Mouse (Mus musculus): ENCODE data around the gene Dmkn. TPM values are rescaled to one million over a fixed set of nuclear protein-coding genes. Genes with fewer than 3 reads are reported as not detected.
"Not testable (repeated sequence)": the region's sequence is repeated elsewhere in the genome, so short reads cannot be mapped to it uniquely, and the experiment has no call there.

The Dmkn gene
- 0.27 and 0.57 TPM in 2 replicates for polyA plus RNA-seq (2015; fragmentation: Nextera tagmentation; extraction: Ambion mirVana)

DNA sequence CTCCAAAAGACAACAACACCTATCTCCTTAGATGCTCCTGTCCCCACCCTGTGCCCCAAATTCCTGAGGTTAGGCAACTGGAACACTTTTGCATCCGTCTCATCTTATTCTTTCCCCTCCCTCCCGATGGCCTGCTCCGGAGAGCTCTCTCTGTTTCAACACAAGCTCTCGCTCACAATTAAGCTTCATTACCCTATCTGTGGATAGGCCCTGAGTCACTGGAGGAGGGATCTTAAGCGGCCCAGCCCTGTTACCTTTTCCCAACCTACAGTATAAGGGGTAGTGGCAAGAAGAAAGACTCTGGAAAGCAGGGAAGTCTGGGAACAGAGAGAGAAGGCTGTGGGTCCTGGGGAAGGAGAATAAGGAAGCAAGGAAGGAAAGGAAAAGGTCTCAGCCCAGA, at the start of gene Dmkn:
Dmkn (plus strand) TSS at position 301 of the 400 bp plus-strand sequence.
- no peak within 1 kb of the TSS for H3K27ac ChIP-seq
- ATAC-seq = no peak
- no peak within 1 kb of the TSS for H3K9ac ChIP-seq (replicated peaks)
- H3K4me1 ChIP-seq (replicated peaks) = no peaks in the 10 kb centered on the region
- H3K36me3 ChIP-seq = no peaks in the 10 kb centered on the region
- WGBS = 43% methylated on average over 5 of the region's 5 CpGs
- H3K4me2 ChIP-seq (replicated peaks) = no peak within 1 kb of the TSS
- H3K4me3 ChIP-seq (replicated peaks) = no peak within 1 kb of the TSS
- 0 out of 2 replicates have a peak, but pooled peaks cover 3% of the 10 kb centered on the region for H3K27me3 ChIP-seq
- H3K9me3 ChIP-seq = no peaks in the 10 kb centered on the region

DNA sequence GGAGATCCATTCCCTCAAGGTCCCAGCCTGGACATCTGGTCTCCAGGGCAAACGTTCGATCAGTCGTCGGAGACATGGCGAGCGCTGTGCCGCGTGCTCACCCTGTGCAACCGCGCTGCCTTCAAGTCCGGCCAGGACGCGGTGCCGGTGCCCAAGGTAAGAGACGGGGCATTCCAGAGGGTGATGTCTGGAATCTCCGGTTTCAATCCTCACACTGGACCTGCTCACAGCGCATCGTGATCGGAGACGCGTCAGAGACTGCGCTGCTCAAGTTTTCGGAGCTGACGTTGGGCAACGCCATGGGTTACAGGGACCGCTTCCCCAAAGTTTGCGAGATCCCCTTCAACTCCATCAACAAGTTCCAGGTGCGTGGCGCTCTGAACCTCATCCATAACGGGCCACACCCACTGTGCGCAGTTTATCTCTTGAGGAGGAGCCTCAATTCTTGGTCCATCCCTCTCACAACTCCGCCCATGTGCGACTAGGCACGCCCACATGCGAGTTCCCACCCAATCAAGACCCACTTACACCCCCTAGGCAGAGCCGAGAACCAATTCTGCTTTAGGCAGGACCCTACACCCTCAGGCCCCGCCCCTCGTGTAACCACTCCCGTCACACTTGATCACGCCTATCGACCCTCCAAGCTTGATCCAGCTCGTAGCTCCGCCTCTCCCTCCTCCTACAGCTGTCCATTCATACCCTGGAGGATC, 46.4 kb upstream of the Dmkn start:
- WGBS = 3% methylated on average over 43 of the region's 43 CpGs
- Histone ChIP-seq H3K4me2 (replicated peaks) (peak overlapping the region; percentile 57), H3K36me3 (no peaks in the 10 kb centered on the region), H3K4me1 (replicated peaks) (peaks cover 13% of the 10 kb centered on the region), H3K27ac (no peak overlapping the region), H3K27me3 (peaks cover 44% of the 10 kb centered on the region), H3K9ac (replicated peaks) (peak overlapping the region; percentile 28; the same call in 1 of the 2 replicates), H3K9me3 (no peaks in the 10 kb centered on the region), H3K4me3 (replicated peaks) (peak overlapping the region; percentile 35)
- peak; percentile 92 for ATAC-seq

DNA sequence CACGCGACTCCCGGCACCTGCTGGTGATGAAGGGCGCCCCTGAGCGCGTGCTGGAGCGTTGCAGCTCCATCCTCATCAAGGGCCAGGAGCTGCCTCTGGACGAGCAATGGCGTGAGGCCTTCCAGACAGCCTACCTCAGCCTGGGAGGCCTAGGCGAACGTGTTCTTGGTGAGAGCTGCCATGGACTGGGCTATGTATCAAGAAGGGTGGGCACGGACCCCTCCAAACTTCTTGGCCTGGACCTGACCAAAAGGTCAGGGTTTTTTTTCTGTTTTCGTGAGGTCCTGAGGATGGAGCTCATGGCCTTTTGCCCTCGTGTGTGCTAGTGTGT, 45.9 kb upstream of the Dmkn start:
- Histone ChIP-seq H3K9ac (replicated peaks) (peak overlapping the region; percentile 28; the same call in 1 of the 2 replicates), H3K4me2 (replicated peaks) (peak overlapping the region; percentile 57), H3K27ac (no peak overlapping the region), H3K27me3 (peaks cover 44% of the 10 kb centered on the region), H3K9me3 (no peaks in the 10 kb centered on the region), H3K4me1 (replicated peaks) (peaks cover 13% of the 10 kb centered on the region), H3K36me3 (no peaks in the 10 kb centered on the region), H3K4me3 (replicated peaks) (peak overlapping the region; percentile 35)
- no peak for ATAC-seq
- 9% methylated on average over 14 of the region's 14 CpGs for WGBS

GRCm38 (mm10) chr7:30719669-30720068, 43.9 kb upstream of the Dmkn start:
- H3K4me3 ChIP-seq (replicated peaks) = no peak overlapping the region
- ATAC-seq = no peak
- H3K36me3 ChIP-seq = no peaks in the 10 kb centered on the region
- H3K9ac ChIP-seq (replicated peaks) = no peak overlapping the region
- H3K4me1 ChIP-seq (replicated peaks) = peaks cover 16% of the 10 kb centered on the region
- no peaks in the 10 kb centered on the region for H3K9me3 ChIP-seq
- no peak overlapping the region for H3K4me2 ChIP-seq (replicated peaks)
- 88% methylated on average over 5 of the region's 5 CpGs for WGBS
- H3K27me3 ChIP-seq = peaks cover 44% of the 10 kb centered on the region
- no peak overlapping the region for H3K27ac ChIP-seq

- no peak for ATAC-seq
- Histone ChIP-seq H3K36me3 (peaks cover 2% of the 10 kb centered on the region), H3K4me3 (replicated peaks) (no peak overlapping the region), H3K9ac (replicated peaks) (no peak overlapping the region), H3K4me1 (replicated peaks) (peaks cover 16% of the 10 kb centered on the region), H3K27me3 (peaks cover 28% of the 10 kb centered on the region), H3K27ac (no peak overlapping the region), H3K4me2 (replicated peaks) (no peak overlapping the region), H3K9me3 (no peaks in the 10 kb centered on the region)
- WGBS = 72% methylated on average over 7 of the region's 7 CpGs
Measured at GRCm38 (mm10) chr7:30721286-30721685, 42.3 kb upstream of the Dmkn start.

GRCm38 (mm10) chr7:30723274-30723953, 40.1 kb upstream of the Dmkn start:
- Histone ChIP-seq H3K4me2 (replicated peaks) (no peak overlapping the region), H3K36me3 (peaks cover 17% of the 10 kb centered on the region), H3K9me3 (no peaks in the 10 kb centered on the region), H3K4me1 (replicated peaks) (peaks cover 11% of the 10 kb centered on the region), H3K27ac (no peak overlapping the region), H3K4me3 (replicated peaks) (no peak overlapping the region), H3K27me3 (peaks cover 8% of the 10 kb centered on the region; the same call in 1 of the 2 replicates), H3K9ac (replicated peaks) (no peak overlapping the region)
- 78% methylated on average over 6 of the region's 6 CpGs for WGBS
- ATAC-seq = no peak

GRCm38 (mm10) chr7:30728214-30728613, 35.3 kb upstream of the Dmkn start:
- H3K36me3 ChIP-seq = peaks cover 35% of the 10 kb centered on the region
- H3K9ac ChIP-seq (replicated peaks) = peak overlapping the region; percentile 83; the same call in 1 of the 2 replicates
- WGBS = 93% methylated on average over 6 of the region's 6 CpGs
- H3K27me3 ChIP-seq = no peaks in the 10 kb centered on the region
- H3K9me3 ChIP-seq = no peaks in the 10 kb centered on the region
- H3K4me3 ChIP-seq (replicated peaks) = peak overlapping the region; percentile 64
- H3K4me2 ChIP-seq (replicated peaks) = peak overlapping the region; percentile 74
- ATAC-seq = no peak
- peaks cover 33% of the 10 kb centered on the region for H3K4me1 ChIP-seq (replicated peaks)
- H3K27ac ChIP-seq = no peak overlapping the region

GRCm38 (mm10) chr7:30728739-30729395, 34.7 kb upstream of the Dmkn start:
- H3K27me3 ChIP-seq = no peaks in the 10 kb centered on the region
- H3K4me3 ChIP-seq (replicated peaks) = peak overlapping the region; percentile 64
- peak overlapping the region; percentile 95 for H3K27ac ChIP-seq
- H3K4me1 ChIP-seq (replicated peaks) = peaks cover 31% of the 10 kb centered on the region
- peak overlapping the region; percentile 74 for H3K4me2 ChIP-seq (replicated peaks)
- H3K9ac ChIP-seq (replicated peaks) = peak overlapping the region; percentile 83
- WGBS = 8% methylated on average over 26 of the region's 26 CpGs
- H3K36me3 ChIP-seq = peaks cover 42% of the 10 kb centered on the region
- H3K9me3 ChIP-seq = no peaks in the 10 kb centered on the region
- no peak; the same call in 1 of the 2 replicates for ATAC-seq

DNA sequence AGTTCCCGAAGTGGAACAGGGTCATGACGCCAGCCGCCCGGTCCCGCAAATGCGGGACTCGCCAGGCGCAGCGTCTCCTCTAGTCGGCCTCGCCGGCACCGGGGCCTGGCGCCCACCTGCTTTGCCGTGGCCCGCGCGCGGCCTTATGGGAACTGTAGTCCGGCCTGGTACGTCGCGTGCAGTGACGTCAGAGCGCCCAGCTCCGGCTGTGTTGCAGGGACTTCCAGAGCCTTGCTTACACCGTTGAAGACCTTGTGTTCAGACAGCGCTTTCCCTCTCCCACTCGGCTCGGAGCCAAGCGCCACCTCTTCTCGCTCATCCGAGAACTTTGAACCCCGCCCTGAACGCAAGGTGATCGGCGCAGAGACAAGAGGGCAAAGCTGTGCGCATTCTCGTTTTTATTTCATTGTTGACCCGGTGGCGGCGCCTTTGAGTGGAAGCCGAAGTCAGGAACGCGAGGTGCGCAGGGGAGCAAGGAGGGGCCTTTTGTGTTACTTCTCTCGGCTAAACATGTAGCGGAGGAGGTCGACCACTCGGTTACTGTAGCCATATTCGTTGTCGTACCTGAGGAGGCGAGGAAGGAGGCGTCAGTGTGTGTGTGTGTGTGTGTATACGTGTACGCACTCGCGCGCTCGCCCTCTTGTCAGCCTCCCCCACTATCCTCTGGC, 34.0 kb upstream of the Dmkn start, which contains the start of gene Tmem147:
Tmem147 (minus strand) TSS at position 145 of the 668 bp plus-strand sequence.
- Histone ChIP-seq H3K4me1 (replicated peaks) (peaks cover 31% of the 10 kb centered on the region), H3K27me3 (no peaks in the 10 kb centered on the region), H3K36me3 (peaks cover 48% of the 10 kb centered on the region), H3K4me3 (replicated peaks) (peak within 1 kb of the TSS; percentile 64), H3K4me2 (replicated peaks) (peak within 1 kb of the TSS; percentile 74), H3K27ac (peak within 1 kb of the TSS; percentile 95), H3K9me3 (no peaks in the 10 kb centered on the region), H3K9ac (replicated peaks) (peak within 1 kb of the TSS; percentile 83)
- ATAC-seq = peak; percentile 98
- WGBS = under 1% methylated on average over 60 of the region's 60 CpGs

- Histone ChIP-seq H3K4me3 (replicated peaks) (peak overlapping the region; percentile 64), H3K4me2 (replicated peaks) (peak overlapping the region; percentile 74), H3K4me1 (replicated peaks) (peaks cover 31% of the 10 kb centered on the region), H3K27ac (peak overlapping the region; percentile 95), H3K9ac (replicated peaks) (peak overlapping the region; percentile 83), H3K36me3 (peaks cover 54% of the 10 kb centered on the region)
- WGBS = 17% methylated on average over 10 of the region's 22 CpGs
- not testable (repeated sequence) for ATAC-seq, H3K27me3 ChIP-seq, H3K9me3 ChIP-seq
Measured at GRCm38 (mm10) chr7:30730064-30730722, 33.4 kb upstream of the Dmkn start.

- peaks cover 79% of the 10 kb centered on the region for H3K36me3 ChIP-seq
- no peak for ATAC-seq
- WGBS = 96% methylated on average over 3 of the region's 3 CpGs
Measured at GRCm38 (mm10) chr7:30736211-30736610, 27.3 kb upstream of the Dmkn start.

More at GRCm38 (mm10) chr7:30736211-30736610, 27.3 kb upstream of the Dmkn start:
- Histone ChIP-seq H3K4me3 (replicated peaks) (no peak overlapping the region), H3K4me2 (replicated peaks) (no peak overlapping the region), H3K27ac (no peak overlapping the region), H3K9ac (replicated peaks) (no peak overlapping the region), H3K4me1 (replicated peaks) (peaks cover 7% of the 10 kb centered on the region), H3K27me3 (no peaks in the 10 kb centered on the region), H3K9me3 (no peaks in the 10 kb centered on the region)

Data from midbrain, embryonic 13.5 days (tissue).